8 mouse cellular contexts compared by ENCODE assay signal in genomic region chr10:93589281-93589848, GRCm38 (mm10). TPM values are rescaled to one million over a fixed set of nuclear protein-coding genes. Genes with fewer than 3 reads are reported as not detected.
A peak's percentile ranks its signal among the peaks of the same experiment; 100 is the strongest.
DNase-seq lines count a peak whose midpoint lies in the region; ATAC-seq and TF ChIP-seq lines count a peak whose summit lies in the region.

TSS of gene Snrpf (minus strand) at chr10:93589706.

- peak within 1 kb of the TSS; percentile 96 for H3K4me2 ChIP-seq in hindbrain, embryonic 13.5 days

- H3K27me3 ChIP-seq in Patski = no peaks in the 10 kb centered on the region
- peaks cover 3% of the 10 kb centered on the region; the same call in 1 of the 2 replicates for H3K27me3 ChIP-seq in hindbrain, embryonic 13.5 days

- DNase-seq in Patski (ENCODE audit: low read depth, low spot score) = peak; percentile 87
- peak; percentile 95 to 97 for DNase-seq in cerebellum, postnatal 14 days
- DNase-seq in frontal cortex, postnatal 14 days (ENCODE audit: low spot score in 2 of 2) = peak; percentile 89 to 96
- peak; percentile 87 for DNase-seq in layer of hippocampus, postnatal 25 days (ENCODE audit: extremely low spot score in 1 of 2, low spot score in 1 of 2)
- peak; percentile 92 for DNase-seq in lung, postnatal 25 days (ENCODE audit: low spot score)
- DNase-seq in retina, embryonic 14.5 days (ENCODE audit: low spot score) = peak; percentile 98
- peak; percentile 89 for DNase-seq in thymus, postnatal 4 days

- under 1% methylated on average over 59 of the region's 63 CpGs for WGBS in hindbrain, embryonic 13.5 days

- no peaks in the 10 kb centered on the region for H3K9me3 ChIP-seq in hindbrain, embryonic 13.5 days

- H3K4me1 ChIP-seq in hindbrain, embryonic 13.5 days (replicated peaks) = peaks cover 20% of the 10 kb centered on the region

- TF ChIP-seq CTCF in Patski (IDR thresholded peaks at IDR 0.05) = no peak

- CTCF ChIA-PET in Patski (lab: Charles Lee) = interaction anchor here (2.0 kb wide), 1 partner anchor 40 kb away, joined by 5 read pairs; no protein-coding TSS in a partner anchor

- POLR2A ChIA-PET in Patski (lab: Charles Lee) = no interaction called here

- ATAC-seq in Patski = peak; percentile 76
- peak; percentile 87 for ATAC-seq in hindbrain, embryonic 13.5 days (ENCODE audit: low FRiP score)

- peak within 1 kb of the TSS; percentile 80 for H3K4me3 ChIP-seq in hindbrain, embryonic 13.5 days

- H3K36me3 ChIP-seq in hindbrain, embryonic 13.5 days = peaks cover 12% of the 10 kb centered on the region

- in situ Hi-C loops in Patski (cut with MboI; ENCODE audit: low pct_unique_long_range_greater_than_20kb) = no loop called here

- H3K27ac ChIP-seq in hindbrain, embryonic 13.5 days = peak within 1 kb of the TSS; percentile 88

- H3K9ac ChIP-seq in hindbrain, embryonic 13.5 days = peak within 1 kb of the TSS; percentile 91

RNA-seq across cellular contexts. Expression of gene Snrpf, which starts in this region (rescaled TPM):
- polyA plus RNA-seq in Patski (2021) = 55.6 TPM
- polyA plus RNA-seq in hindbrain, embryonic 13.5 days (2015; fragmentation: Nextera tagmentation; extraction: Ambion mirVana) = 80.6 and 84.7 TPM in 2 replicates
- total RNA-seq in layer of hippocampus, postnatal 25 days (2021) = 10 to 100 TPM; 10.6 to 12.6 TPM

Comparison
In these comparisons a context has a peak if more than half of its experiments do, and no peak if none do; other contexts are left out.
1. Peak in every context shown above with its lines: DNase-seq, ATAC-seq, H3K4me3 ChIP-seq and H3K27ac ChIP-seq.